Mouse (Mus musculus) thymus, adult 2 months (tissue): Measurements from ENCODE around the gene Acap2. TPM values are rescaled to one million over a fixed set of nuclear protein-coding genes. Genes with fewer than 3 reads are reported as not detected.

Experiments used
- DNase-seq: peaks from one replicate; pipeline ENCODE4 v3.0.0; 2021
- H3K27ac ChIP-seq: fragments of 200-500 bp; 2 replicates; pipeline ENCODE4 v1.5.1; 2012; ENCODE audit warnings: low read length, control low read depth; ENCODE audit not compliant: control insufficient read depth, insufficient read depth
- H3K27me3 ChIP-seq: fragments of 200-500 bp; 2 replicates; pipeline ENCODE4 v1.6.1; 2012; ENCODE audit warnings: mild to moderate bottlenecking, low read length, moderate library complexity, mixed read lengths; ENCODE audit not compliant: control insufficient read depth, insufficient read depth
- H3K36me3 ChIP-seq: fragments of 200-500 bp; 2 replicates; pipeline ENCODE4 v1.6.1; 2012; ENCODE audit warnings: mild to moderate bottlenecking, low read length, moderate library complexity; ENCODE audit not compliant: control insufficient read depth, insufficient read depth
- H3K4me1 ChIP-seq: fragments of 200-500 bp; replicated peaks from 2 replicates; pipeline ENCODE4 v1.6.1; 2012; ENCODE audit warnings: low read length; ENCODE audit not compliant: control insufficient read depth, insufficient read depth
- H3K4me3 ChIP-seq: fragments of 200-500 bp; 2 replicates; pipeline ENCODE4 v1.5.1; 2012; ENCODE audit warnings: mild to moderate bottlenecking, low read length, control low read depth, moderate library complexity; ENCODE audit not compliant: control insufficient read depth, insufficient read depth
- CTCF ChIP-seq: fragments of 200-500 bp; IDR thresholded peaks from 2 replicates; pipeline ENCODE4 v1.5.1; 2012; ENCODE audit warnings: mild to moderate bottlenecking, control low read depth, low read length, moderate library complexity, borderline replicate concordance; ENCODE audit not compliant: control insufficient read depth, poor library complexity, insufficient read depth; ENCODE audit errors: extremely low read depth
- POLR2A ChIP-seq: fragments of 200-500 bp; IDR thresholded peaks from 2 replicates; pipeline ENCODE4 v1.6.1; 2012; ENCODE audit warnings: mild to moderate bottlenecking, low read length, control low read depth, moderate library complexity; ENCODE audit not compliant: control insufficient read depth, poor library complexity, insufficient read depth; ENCODE audit errors: extremely low read depth
- WGBS: fragments of 180-500 bp; shearing (Covaris S2); methylation state at CpG from one replicate; pipeline ENCODE4 v1.1.7; 2018; 5-methylcytosine and 5-hydroxymethylcytosine counted together
- polyA plus RNA-seq: library from polyadenylated mRNA; depleted of rRNA; stranded (reverse); fragments of >200 nt; gene quantifications from 2 replicates; pipeline ENCODE4 v1.2.3, GENCODE M21; 2012

Gene Acap2
- polyA plus RNA-seq, 1 experiment: 25.5 TPM

- H3K36me3 ChIP-seq: no peaks in the 10 kb centered on the region
- no peak overlapping the region for H3K27ac ChIP-seq
- no peak for DNase-seq
- no peak overlapping the region for H3K4me3 ChIP-seq
- TF ChIP-seq POLR2A (no peak), CTCF (no peak)
- H3K4me1 ChIP-seq: peaks cover 1% of the 10 kb centered on the region
- WGBS: 97% methylated on average over 8 of the region's 8 CpGs
- H3K27me3 ChIP-seq: no peaks in the 10 kb centered on the region; the same call in 1 of the 2 replicates
Observed at GRCm38 (mm10) chr16:31240569-31240968, 39.5 kb upstream of the Acap2 start.

GRCm38 (mm10) chr16:31238281-31238680 is 37.2 kb upstream of the Acap2 start:
- peaks cover 11% of the 10 kb centered on the region for H3K4me1 ChIP-seq
- no peak overlapping the region for H3K4me3 ChIP-seq
- H3K27ac ChIP-seq: no peak overlapping the region
- no peak for DNase-seq
- H3K27me3 ChIP-seq: no peaks in the 10 kb centered on the region; the same call in 1 of the 2 replicates
- WGBS: 97% methylated on average over 5 of the region's 5 CpGs
- TF ChIP-seq CTCF: no peak
- no peak for TF ChIP-seq POLR2A
- H3K36me3 ChIP-seq: no peaks in the 10 kb centered on the region

- H3K4me3 ChIP-seq: peak overlapping the region; percentile 20; the same call in 1 of the 2 replicates
- peaks cover 14% of the 10 kb centered on the region for H3K4me1 ChIP-seq
- 3% methylated on average over 18 of the region's 18 CpGs for WGBS
- DNase-seq: peak; percentile 44
- H3K27ac ChIP-seq: no peak overlapping the region
- no peaks in the 10 kb centered on the region for H3K36me3 ChIP-seq
- no peak for TF ChIP-seq POLR2A
- TF ChIP-seq CTCF: no peak
- no peaks in the 10 kb centered on the region; the same call in 1 of the 2 replicates for H3K27me3 ChIP-seq
Observed at GRCm38 (mm10) chr16:31235457-31236310, 34.6 kb upstream of the Acap2 start.

GRCm38 (mm10) chr16:31234808-31235456 is 33.9 kb upstream of the Acap2 start:
- H3K4me3 ChIP-seq: no peak overlapping the region
- no peaks in the 10 kb centered on the region for H3K36me3 ChIP-seq
- 84% methylated on average over 12 of the region's 12 CpGs for WGBS
- H3K4me1 ChIP-seq: peaks cover 14% of the 10 kb centered on the region
- TF ChIP-seq CTCF: no peak
- TF ChIP-seq POLR2A: no peak
- no peaks in the 10 kb centered on the region; the same call in 1 of the 2 replicates for H3K27me3 ChIP-seq
- DNase-seq: no peak
- H3K27ac ChIP-seq: no peak overlapping the region

- Histone ChIP-seq H3K36me3 (no peaks in the 10 kb centered on the region), H3K27ac (no peak overlapping the region), H3K4me3 (no peak overlapping the region), H3K4me1 (peaks cover 14% of the 10 kb centered on the region), H3K27me3 (no peaks in the 10 kb centered on the region; the same call in 1 of the 2 replicates)
- 10% methylated on average over 3 of the region's 3 CpGs for WGBS
- no peak for DNase-seq
- TF ChIP-seq CTCF (no peak), POLR2A (no peak)
Observed at GRCm38 (mm10) chr16:31234356-31234755, 33.3 kb upstream of the Acap2 start.

GRCm38 (mm10) chr16:31233541-31234339 is 32.7 kb upstream of the Acap2 start:
- Histone ChIP-seq H3K4me3 (0 out of 2 replicates have a peak overlapping the region, but pooled peaks have one; percentile 2), H3K36me3 (no peaks in the 10 kb centered on the region), H3K27ac (no peak overlapping the region), H3K27me3 (no peaks in the 10 kb centered on the region; the same call in 1 of the 2 replicates), H3K4me1 (peaks cover 14% of the 10 kb centered on the region)
- DNase-seq: peak; percentile 26
- 1% methylated on average over 20 of the region's 20 CpGs for WGBS
- no peak for TF ChIP-seq CTCF
- no peak for TF ChIP-seq POLR2A

GRCm38 (mm10) chr16:31233167-31233498 is 32.1 kb upstream of the Acap2 start:
- H3K27me3 ChIP-seq: no peaks in the 10 kb centered on the region; the same call in 1 of the 2 replicates
- WGBS: 4% methylated on average over 4 of the region's 4 CpGs
- H3K27ac ChIP-seq: no peak overlapping the region
- no peak for TF ChIP-seq POLR2A
- TF ChIP-seq CTCF: no peak
- no peak for DNase-seq
- H3K36me3 ChIP-seq: no peaks in the 10 kb centered on the region
- H3K4me3 ChIP-seq: no peak overlapping the region
- H3K4me1 ChIP-seq: peaks cover 14% of the 10 kb centered on the region
